Mouse (Mus musculus) hindbrain, embryonic 14.5 days (tissue): Measurements from ENCODE around the gene Sbp. TPM values are rescaled to one million over a fixed set of nuclear protein-coding genes. Genes with fewer than 3 reads are reported as not detected.
"Not testable (repeated sequence)": the region's sequence is repeated elsewhere in the genome, so short reads cannot be mapped to it uniquely, and the experiment has no call there.

Source experiments
- ATAC-seq: fragments of 200-750 bp; cut with Nextera tagmentation; 2 replicates; pipeline ENCODE4 v1.8.0; 2017; ENCODE audit warnings: moderate number of reproducible peaks, mild to moderate bottlenecking, moderate TSS enrichment, moderate library complexity; ENCODE audit not compliant: low FRiP score
- DNase-seq: peaks from one replicate; pipeline ENCODE4 v3.0.0-alpha.2; 2015; ENCODE audit warnings: low spot score
- H3K27ac ChIP-seq: fragments of 300-500 bp; sonication (generic); 2 replicates; pipeline ENCODE4 v1.5.1; 2014; ENCODE audit warnings: mild to moderate bottlenecking, moderate library complexity
- H3K27me3 ChIP-seq: fragments of 300-500 bp; sonication (generic); 2 replicates; pipeline ENCODE4 v1.6.1; 2014; ENCODE audit warnings: mild to moderate bottlenecking, low read length, mixed read lengths; ENCODE audit not compliant: control insufficient read depth, insufficient read depth
- H3K36me3 ChIP-seq: fragments of 300-500 bp; sonication (generic); replicated peaks from 2 replicates; pipeline ENCODE4 v1.6.1; 2014; ENCODE audit not compliant: control insufficient read depth, insufficient read depth
- H3K4me1 ChIP-seq: fragments of 300-500 bp; sonication (generic); replicated peaks from 2 replicates; pipeline ENCODE4 v1.6.1; 2014; ENCODE audit warnings: antibody characterized with exemption, low read length, mixed read lengths; ENCODE audit not compliant: control insufficient read depth, insufficient read depth
- H3K4me2 ChIP-seq: fragments of 300-500 bp; sonication (generic); replicated peaks from 2 replicates; pipeline ENCODE4 v1.6.1; 2014; ENCODE audit warnings: mild to moderate bottlenecking, moderate library complexity
- H3K4me3 ChIP-seq: fragments of 300-500 bp; sonication (generic); replicated peaks from 2 replicates; pipeline ENCODE4 v1.5.1; 2014; ENCODE audit warnings: mild to moderate bottlenecking, low read length
- H3K9ac ChIP-seq: fragments of 300-500 bp; sonication (generic); 2 replicates; pipeline ENCODE4 v1.6.1; 2014
- H3K9me3 ChIP-seq: fragments of 300-500 bp; sonication (generic); 2 replicates; pipeline ENCODE4 v1.6.1; 2016; ENCODE audit warnings: low read length; ENCODE audit not compliant: control insufficient read depth
- WGBS: fragments of 180-500 bp; shearing (Covaris S2); extraction: QIAGEN DNeasy Blood & Tissue Kit; methylation state at CpG from one replicate; pipeline ENCODE4 v1.1.7; 2014; 5-methylcytosine and 5-hydroxymethylcytosine counted together
- polyA plus RNA-seq: library from polyadenylated mRNA; unstranded; fragments of >200 nt; fragmentation: Nextera tagmentation; extraction: Ambion mirVana; gene quantifications from 2 replicates; pipeline ENCODE4 v1.2.1, GENCODE M21; 2014

Sbp gene
- not detected in 2 replicates for polyA plus RNA-seq

- H3K4me2 ChIP-seq, result no peak within 1 kb of the TSS
- no peaks in the 10 kb centered on the region for H3K36me3 ChIP-seq
- no peaks in the 10 kb centered on the region for H3K4me1 ChIP-seq
- DNase-seq (no peak), ATAC-seq (no peak)
- H3K9ac ChIP-seq, result no peak within 1 kb of the TSS
- H3K27ac ChIP-seq, result no peak within 1 kb of the TSS
- H3K27me3 ChIP-seq, result no peaks in the 10 kb centered on the region
- no peaks in the 10 kb centered on the region for H3K9me3 ChIP-seq
- no peak within 1 kb of the TSS for H3K4me3 ChIP-seq
Observed at GRCm38 (mm10) chr17:23941372-23941771, at the start of gene Sbp. Sbp (plus strand) TSS chr17:23941672.

GRCm38 (mm10) chr17:23917158-23917557, 24.3 kb upstream of the Sbp start, which contains the start of gene Dcpp3:
Dcpp3 (plus strand) TSS chr17:23917458.
- H3K4me3 ChIP-seq, H3K27ac ChIP-seq, H3K4me1 ChIP-seq, DNase-seq, H3K9ac ChIP-seq, H3K9me3 ChIP-seq, H3K27me3 ChIP-seq, H3K4me2 ChIP-seq, H3K36me3 ChIP-seq, ATAC-seq: not testable (repeated sequence)
- 83% methylated on average over 4 of the region's 4 CpGs for WGBS

- Histone ChIP-seq H3K27ac (peak overlapping the region; percentile 84), H3K4me1 (peaks cover 6% of the 10 kb centered on the region), H3K4me3 (peak overlapping the region; percentile 50), H3K36me3 (no peaks in the 10 kb centered on the region), H3K9me3 (no peaks in the 10 kb centered on the region), H3K9ac (peak overlapping the region; percentile 62), H3K4me2 (peak overlapping the region; percentile 64), H3K27me3 (no peaks in the 10 kb centered on the region)
- peak; percentile 97 for ATAC-seq
- WGBS, result 0% methylated on average over 29 of the region's 29 CpGs
- peak; percentile 90 for DNase-seq
Observed at GRCm38 (mm10) chr17:23924531-23925007, 16.9 kb upstream of the Sbp start.

GRCm38 (mm10) chr17:23925090-23925493, 16.4 kb upstream of the Sbp start:
- ATAC-seq (peak; percentile 82), DNase-seq (peak; percentile 70)
- H3K9me3 ChIP-seq, result no peaks in the 10 kb centered on the region
- peak overlapping the region; percentile 50 for H3K4me3 ChIP-seq
- H3K27ac ChIP-seq, result peak overlapping the region; percentile 84
- no peaks in the 10 kb centered on the region for H3K27me3 ChIP-seq
- no peaks in the 10 kb centered on the region for H3K36me3 ChIP-seq
- peak overlapping the region; percentile 62 for H3K9ac ChIP-seq
- 0% methylated on average over 14 of the region's 14 CpGs for WGBS
- peak overlapping the region; percentile 64 for H3K4me2 ChIP-seq
- peaks cover 6% of the 10 kb centered on the region for H3K4me1 ChIP-seq

GRCm38 (mm10) chr17:23931157-23931556, 10.3 kb upstream of the Sbp start:
- WGBS, result 85% methylated on average over 5 of the region's 5 CpGs
- no peaks in the 10 kb centered on the region for H3K4me1 ChIP-seq
- ATAC-seq (no peak), DNase-seq (no peak)
- H3K36me3 ChIP-seq, result no peaks in the 10 kb centered on the region
- no peak overlapping the region for H3K27ac ChIP-seq
- no peak overlapping the region for H3K4me2 ChIP-seq
- H3K4me3 ChIP-seq, result no peak overlapping the region
- H3K9me3 ChIP-seq, result no peaks in the 10 kb centered on the region
- no peak overlapping the region for H3K9ac ChIP-seq
- no peaks in the 10 kb centered on the region for H3K27me3 ChIP-seq

- WGBS, result 78% methylated on average over 4 of the region's 4 CpGs
- H3K9me3 ChIP-seq, DNase-seq, H3K27ac ChIP-seq, H3K27me3 ChIP-seq, ATAC-seq, H3K4me1 ChIP-seq, H3K4me3 ChIP-seq, H3K4me2 ChIP-seq, H3K9ac ChIP-seq, H3K36me3 ChIP-seq: not testable (repeated sequence)
Observed at GRCm38 (mm10) chr17:23947486-23947885, 6.0 kb downstream of the Sbp start.

GRCm38 (mm10) chr17:23949068-23949467, 7.6 kb downstream of the Sbp start:
- no peaks in the 10 kb centered on the region for H3K36me3 ChIP-seq
- no peak for DNase-seq
- no peak overlapping the region for H3K4me3 ChIP-seq
- H3K27me3 ChIP-seq, result no peaks in the 10 kb centered on the region
- H3K9ac ChIP-seq, result no peak overlapping the region
- 96% methylated on average over 2 of the region's 2 CpGs for WGBS
- H3K4me2 ChIP-seq, result no peak overlapping the region
- no peaks in the 10 kb centered on the region for H3K4me1 ChIP-seq
- H3K27ac ChIP-seq, result no peak overlapping the region
- no peak for ATAC-seq
- no peaks in the 10 kb centered on the region for H3K9me3 ChIP-seq

- H3K4me3 ChIP-seq, H3K27ac ChIP-seq, H3K9ac ChIP-seq, DNase-seq, H3K27me3 ChIP-seq, ATAC-seq, H3K36me3 ChIP-seq, H3K4me1 ChIP-seq, H3K4me2 ChIP-seq, H3K9me3 ChIP-seq: not testable (repeated sequence)
- 79% methylated on average over 4 of the region's 4 CpGs for WGBS
Observed at GRCm38 (mm10) chr17:23950828-23951227, 9.4 kb downstream of the Sbp start.

GRCm38 (mm10) chr17:23955174-23955573, 13.7 kb downstream of the Sbp start, which contains the start of gene Sbpl:
Sbpl (minus strand) TSS chr17:23955274.
- Histone ChIP-seq H3K9ac (no peak within 1 kb of the TSS), H3K27ac (no peak within 1 kb of the TSS), H3K4me3 (no peak within 1 kb of the TSS), H3K4me1 (no peaks in the 10 kb centered on the region), H3K27me3 (no peaks in the 10 kb centered on the region), H3K36me3 (no peaks in the 10 kb centered on the region), H3K9me3 (no peaks in the 10 kb centered on the region), H3K4me2 (no peak within 1 kb of the TSS)
- DNase-seq (no peak), ATAC-seq (no peak)
- WGBS, result 68% methylated on average over 5 of the region's 5 CpGs
